Mouse (Mus musculus): ENCODE measurements at regions not wholly inside any gene's neighbourhood (a gene's known extent, or its start where the extent isn't known, plus 50 kb on each side); places are given as distances from the start of the nearest gene placed in this dataset.
A peak's percentile ranks its signal among the peaks of the same experiment; 100 is the strongest.

DNA sequence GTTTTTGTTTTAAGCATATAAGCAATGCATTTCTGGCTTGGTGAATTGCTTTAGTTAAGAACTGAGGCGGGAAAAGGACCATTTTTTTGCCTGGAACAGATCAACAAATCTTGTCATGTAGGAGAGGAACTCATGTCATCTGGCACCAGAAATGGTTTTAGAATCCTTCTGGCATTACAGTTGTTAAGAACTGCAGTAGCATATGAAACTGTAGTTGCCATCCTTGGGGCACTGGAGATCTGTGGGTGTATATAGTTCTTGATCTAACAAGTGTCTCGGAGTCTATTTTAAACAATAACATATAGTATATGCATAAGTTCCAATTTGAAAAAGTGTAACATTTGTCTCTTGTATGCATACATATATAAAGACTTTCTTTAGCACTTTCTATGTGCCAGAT, 129.6 kb downstream of the Amer3 start:
- no peak for TF ChIP-seq CTCF (IDR thresholded peaks at IDR 0.05; ENCODE audit: borderline replicate concordance, insufficient read depth, low read depth, low read length)
- TF ChIP-seq POLR2A (IDR thresholded peaks at IDR 0.05; ENCODE audit: borderline replicate concordance, insufficient read depth, low read length): no peak
- H3K4me1 ChIP-seq (ENCODE audit: control insufficient read depth, insufficient read depth, low read length): no peaks in the 10 kb centered on the region
- no peak overlapping the region for H3K4me3 ChIP-seq (replicated peaks; ENCODE audit: insufficient read depth, low read depth, low read length)
- DNase-seq: no peak
- no peaks in the 10 kb centered on the region; the same call in 1 of the 2 replicates for H3K27me3 ChIP-seq (ENCODE audit: control insufficient read depth, insufficient read depth, low read length)
- no peak overlapping the region for H3K27ac ChIP-seq (ENCODE audit: insufficient read depth, low read length)
- 87% methylated on average over 2 of the region's 2 CpGs for WGBS

GRCm38 (mm10) chr1:34722674-34723073, 120.2 kb downstream of the Fam168b start:
- Histone ChIP-seq H3K4me1 (ENCODE audit: control insufficient read depth, insufficient read depth, low read length) (no peaks in the 10 kb centered on the region), H3K27me3 (ENCODE audit: control insufficient read depth, insufficient read depth, low read length) (no peaks in the 10 kb centered on the region), H3K27ac (ENCODE audit: insufficient read depth, low read length) (no peak overlapping the region), H3K4me3 (replicated peaks; ENCODE audit: insufficient read depth, low read depth, low read length) (no peak overlapping the region)
- DNase-seq: no peak
- WGBS: 75% methylated on average over 5 of the region's 5 CpGs
- TF ChIP-seq POLR2A (IDR thresholded peaks at IDR 0.05; ENCODE audit: borderline replicate concordance, insufficient read depth, low read length): no peak
- no peak for TF ChIP-seq CTCF (IDR thresholded peaks at IDR 0.05; ENCODE audit: borderline replicate concordance, insufficient read depth, low read depth, low read length)

DNA sequence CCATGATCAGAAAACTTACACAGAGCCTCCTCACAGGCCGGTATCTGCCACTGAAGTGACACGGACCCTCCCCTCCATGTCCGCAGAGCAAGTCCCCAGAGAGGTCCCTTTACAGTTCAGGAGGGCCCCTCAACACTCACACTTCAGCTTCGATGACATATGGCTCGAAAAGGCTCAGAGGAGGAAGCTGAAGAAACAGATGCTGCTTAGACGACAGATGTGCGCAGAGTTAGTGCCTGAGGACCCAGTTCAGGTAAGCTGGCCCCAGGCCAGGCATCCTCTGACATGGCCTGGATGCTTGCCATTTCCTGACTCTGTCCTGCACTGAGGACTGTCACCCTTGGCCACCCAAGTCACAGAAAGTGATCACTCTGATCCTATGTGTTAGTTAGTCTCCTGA, 110.7 kb downstream of the Fam168b start:
- Histone ChIP-seq H3K4me3 (replicated peaks; ENCODE audit: insufficient read depth, low read depth, low read length) (no peak overlapping the region), H3K4me1 (ENCODE audit: control insufficient read depth, insufficient read depth, low read length) (no peaks in the 10 kb centered on the region; the same call in 1 of the 2 replicates), H3K27me3 (ENCODE audit: control insufficient read depth, insufficient read depth, low read length) (no peaks in the 10 kb centered on the region), H3K27ac (ENCODE audit: insufficient read depth, low read length) (no peak overlapping the region)
- no peak for DNase-seq
- WGBS: 53% methylated on average over 7 of the region's 7 CpGs
- TF ChIP-seq POLR2A (IDR thresholded peaks at IDR 0.05; ENCODE audit: borderline replicate concordance, insufficient read depth, low read length) (no peak), CTCF (IDR thresholded peaks at IDR 0.05; ENCODE audit: borderline replicate concordance, insufficient read depth, low read depth, low read length) (no peak)

GRCm38 (mm10) chr1:34733026-34733913, 109.6 kb downstream of the Fam168b start:
- no peak for DNase-seq
- no peak for TF ChIP-seq POLR2A (IDR thresholded peaks at IDR 0.05; ENCODE audit: borderline replicate concordance, insufficient read depth, low read length)
- no peak for TF ChIP-seq CTCF (IDR thresholded peaks at IDR 0.05; ENCODE audit: borderline replicate concordance, insufficient read depth, low read depth, low read length)
- Histone ChIP-seq H3K27me3 (ENCODE audit: control insufficient read depth, insufficient read depth, low read length) (no peaks in the 10 kb centered on the region), H3K27ac (ENCODE audit: insufficient read depth, low read length) (no peak overlapping the region), H3K4me3 (replicated peaks; ENCODE audit: insufficient read depth, low read depth, low read length) (no peak overlapping the region), H3K4me1 (ENCODE audit: control insufficient read depth, insufficient read depth, low read length) (no peaks in the 10 kb centered on the region; the same call in 1 of the 2 replicates)
- 56% methylated on average over 17 of the region's 17 CpGs for WGBS

DNA sequence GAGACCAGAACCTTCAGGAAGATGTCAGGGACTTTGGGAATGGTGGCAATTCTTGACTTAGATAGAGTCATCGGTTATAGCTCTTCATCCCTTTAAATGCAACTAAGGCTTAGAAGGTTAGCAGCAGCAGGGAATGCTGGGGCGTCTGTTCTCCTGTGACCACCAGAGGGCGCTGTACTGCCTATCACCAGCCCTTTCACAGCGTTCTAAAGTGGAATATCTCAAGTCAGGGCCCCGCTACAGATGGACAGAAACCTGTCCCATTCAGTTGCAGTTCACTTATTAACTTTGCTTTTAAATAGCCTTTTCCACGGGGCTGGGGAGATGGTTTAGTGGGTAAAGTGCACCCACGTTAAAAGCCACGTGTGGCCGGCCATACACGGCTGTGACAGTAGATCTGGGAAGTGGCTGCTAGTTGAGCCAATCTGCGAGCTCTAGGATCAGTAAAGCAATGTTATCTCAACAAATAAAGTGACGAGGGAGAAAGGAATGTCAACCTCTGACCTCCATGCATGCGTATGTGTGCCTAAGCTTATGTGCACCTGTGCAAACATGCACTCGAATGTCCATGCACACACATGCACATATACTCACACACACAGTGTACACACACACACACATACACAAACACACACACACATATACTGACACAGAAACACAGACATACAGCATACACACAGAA, 104.3 kb downstream of the Fam168b start:
- no peak overlapping the region for H3K4me3 ChIP-seq (replicated peaks; ENCODE audit: insufficient read depth, low read depth, low read length)
- peak; percentile 68 to 78 for DNase-seq
- 52% methylated on average over 14 of the region's 14 CpGs for WGBS
- no peaks in the 10 kb centered on the region for H3K27me3 ChIP-seq (ENCODE audit: control insufficient read depth, insufficient read depth, low read length)
- TF ChIP-seq POLR2A (IDR thresholded peaks at IDR 0.05; ENCODE audit: borderline replicate concordance, insufficient read depth, low read length) (no peak), CTCF (IDR thresholded peaks at IDR 0.05; ENCODE audit: borderline replicate concordance, insufficient read depth, low read depth, low read length) (peak; percentile 81)
- no peak overlapping the region for H3K27ac ChIP-seq (ENCODE audit: insufficient read depth, low read length)
- H3K4me1 ChIP-seq (ENCODE audit: control insufficient read depth, insufficient read depth, low read length): no peaks in the 10 kb centered on the region; the same call in 1 of the 2 replicates

DNA sequence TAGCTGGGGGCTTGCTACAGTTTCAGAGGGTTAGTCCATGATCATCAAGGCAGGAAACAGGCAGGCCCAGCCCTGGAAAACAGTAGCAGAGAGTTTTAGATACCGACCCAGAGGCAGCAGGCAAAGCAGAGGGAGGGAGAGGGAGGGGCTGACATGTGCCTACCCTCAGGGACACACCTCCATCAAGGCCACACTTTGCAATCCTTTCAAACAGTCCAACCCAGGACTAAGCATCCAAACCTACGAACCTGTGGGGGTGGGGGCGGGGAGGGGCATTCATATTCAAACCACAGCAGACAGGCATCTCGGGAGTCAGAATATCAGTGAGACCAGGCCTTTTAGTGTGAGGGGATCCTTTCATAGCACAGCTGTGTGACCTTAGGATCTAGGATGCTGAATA, 103.2 kb downstream of the Fam168b start:
- Histone ChIP-seq H3K27ac (ENCODE audit: insufficient read depth, low read length) (no peak overlapping the region), H3K27me3 (ENCODE audit: control insufficient read depth, insufficient read depth, low read length) (no peaks in the 10 kb centered on the region), H3K4me1 (ENCODE audit: control insufficient read depth, insufficient read depth, low read length) (no peaks in the 10 kb centered on the region), H3K4me3 (replicated peaks; ENCODE audit: insufficient read depth, low read depth, low read length) (no peak overlapping the region)
- WGBS: 87% methylated on average over 4 of the region's 4 CpGs
- TF ChIP-seq CTCF (IDR thresholded peaks at IDR 0.05; ENCODE audit: borderline replicate concordance, insufficient read depth, low read depth, low read length) (no peak), POLR2A (IDR thresholded peaks at IDR 0.05; ENCODE audit: borderline replicate concordance, insufficient read depth, low read length) (no peak)
- no peak for DNase-seq

GRCm38 (mm10) chr1:34740891-34741290, 102.0 kb downstream of the Fam168b start:
- no peak for TF ChIP-seq POLR2A (IDR thresholded peaks at IDR 0.05; ENCODE audit: borderline replicate concordance, insufficient read depth, low read length)
- TF ChIP-seq CTCF (IDR thresholded peaks at IDR 0.05; ENCODE audit: borderline replicate concordance, insufficient read depth, low read depth, low read length): no peak
- DNase-seq: no peak
- Histone ChIP-seq H3K27me3 (ENCODE audit: control insufficient read depth, insufficient read depth, low read length) (no peaks in the 10 kb centered on the region), H3K27ac (ENCODE audit: insufficient read depth, low read length) (no peak overlapping the region), H3K4me3 (replicated peaks; ENCODE audit: insufficient read depth, low read depth, low read length) (no peak overlapping the region), H3K4me1 (ENCODE audit: control insufficient read depth, insufficient read depth, low read length) (0 out of 2 replicates have a peak, but pooled peaks cover 3% of the 10 kb centered on the region)
- 69% methylated on average over 7 of the region's 7 CpGs for WGBS
